Mouse (Mus musculus): Measurements from ENCODE around the gene Pds5a. TPM values are rescaled to one million over a fixed set of nuclear protein-coding genes. Genes with fewer than 3 reads are reported as not detected.
A peak's percentile ranks its signal among the peaks of the same experiment; 100 is the strongest.

The Pds5a gene
- polyA plus RNA-seq, 1 experiment from 2014 or later, result 46.3 TPM

GRCm38 (mm10) chr5:65606820-65607219 lies 91.3 kb downstream of the Pds5a start:
- Histone ChIP-seq H3K36me3 (peaks cover 17% of the 10 kb centered on the region), H3K4me2 (no peak overlapping the region), H3K4me3 (no peak overlapping the region), H3K27me3 (no peaks in the 10 kb centered on the region), H3K9ac (no peak overlapping the region), H3K4me1 (replicated peaks) (no peaks in the 10 kb centered on the region), H3K27ac (replicated peaks) (no peak overlapping the region), H3K9me3 (no peaks in the 10 kb centered on the region)
- no peak for ATAC-seq (ENCODE audit: low read depth)
- 82% methylated on average over 1 of the region's 1 CpGs for WGBS

GRCm38 (mm10) chr5:65599681-65600080 lies 98.4 kb downstream of the Pds5a start:
- no peak overlapping the region for H3K4me3 ChIP-seq
- H3K4me2 ChIP-seq, result no peak overlapping the region
- H3K9ac ChIP-seq, result no peak overlapping the region
- H3K36me3 ChIP-seq, result peaks cover 38% of the 10 kb centered on the region
- no peak overlapping the region for H3K27ac ChIP-seq (replicated peaks)
- WGBS, result 94% methylated on average over 7 of the region's 7 CpGs
- no peaks in the 10 kb centered on the region for H3K9me3 ChIP-seq
- no peak for ATAC-seq (ENCODE audit: low read depth)
- no peaks in the 10 kb centered on the region for H3K27me3 ChIP-seq
- no peaks in the 10 kb centered on the region for H3K4me1 ChIP-seq (replicated peaks)

GRCm38 (mm10) chr5:65592421-65592820 lies 105.7 kb downstream of the Pds5a start:
- Histone ChIP-seq H3K36me3 (peaks cover 26% of the 10 kb centered on the region), H3K4me1 (replicated peaks) (no peaks in the 10 kb centered on the region), H3K27me3 (no peaks in the 10 kb centered on the region), H3K4me3 (no peak overlapping the region), H3K9ac (no peak overlapping the region), H3K4me2 (no peak overlapping the region), H3K9me3 (no peaks in the 10 kb centered on the region), H3K27ac (replicated peaks) (no peak overlapping the region)
- 91% methylated on average over 2 of the region's 2 CpGs for WGBS
- ATAC-seq (ENCODE audit: low read depth), result no peak

- H3K9ac ChIP-seq, result no peak overlapping the region
- 95% methylated on average over 1 of the region's 1 CpGs for WGBS
- H3K4me2 ChIP-seq, result no peak overlapping the region
- H3K9me3 ChIP-seq, result no peaks in the 10 kb centered on the region
- peaks cover 29% of the 10 kb centered on the region for H3K36me3 ChIP-seq
- no peaks in the 10 kb centered on the region for H3K27me3 ChIP-seq
- no peak overlapping the region for H3K4me3 ChIP-seq
- no peak overlapping the region for H3K27ac ChIP-seq (replicated peaks)
- no peaks in the 10 kb centered on the region for H3K4me1 ChIP-seq (replicated peaks)
- ATAC-seq (ENCODE audit: low read depth), result no peak
Measured at GRCm38 (mm10) chr5:65590199-65590598, 107.9 kb downstream of the Pds5a start.

GRCm38 (mm10) chr5:65586291-65586690 lies 111.8 kb downstream of the Pds5a start:
- H3K27ac ChIP-seq (replicated peaks), result no peak overlapping the region
- no peaks in the 10 kb centered on the region for H3K9me3 ChIP-seq
- no peaks in the 10 kb centered on the region for H3K4me1 ChIP-seq (replicated peaks)
- no peak overlapping the region for H3K4me3 ChIP-seq
- WGBS, result 86% methylated on average over 5 of the region's 5 CpGs
- no peaks in the 10 kb centered on the region for H3K27me3 ChIP-seq
- peaks cover 24% of the 10 kb centered on the region for H3K36me3 ChIP-seq
- no peak overlapping the region for H3K4me2 ChIP-seq
- no peak for ATAC-seq (ENCODE audit: low read depth)
- H3K9ac ChIP-seq, result no peak overlapping the region

GRCm38 (mm10) chr5:65578545-65578944 lies 119.5 kb downstream of the Pds5a start:
- Histone ChIP-seq H3K9ac (no peak overlapping the region), H3K27ac (replicated peaks) (no peak overlapping the region), H3K4me1 (replicated peaks) (no peaks in the 10 kb centered on the region), H3K4me2 (no peak overlapping the region), H3K27me3 (no peaks in the 10 kb centered on the region), H3K4me3 (no peak overlapping the region), H3K9me3 (no peaks in the 10 kb centered on the region), H3K36me3 (peaks cover 5% of the 10 kb centered on the region; the same call in 1 of the 2 replicates)
- ATAC-seq (ENCODE audit: low read depth), result no peak
- 93% methylated on average over 3 of the region's 3 CpGs for WGBS

GRCm38 (mm10) chr5:65575896-65576295 lies 122.2 kb downstream of the Pds5a start:
- H3K9ac ChIP-seq, result no peak overlapping the region
- ATAC-seq (ENCODE audit: low read depth), result no peak
- no peak overlapping the region for H3K27ac ChIP-seq (replicated peaks)
- no peak overlapping the region for H3K4me2 ChIP-seq
- H3K4me3 ChIP-seq, result no peak overlapping the region
- WGBS, result 87% methylated on average over 2 of the region's 2 CpGs
- no peaks in the 10 kb centered on the region for H3K27me3 ChIP-seq
- H3K4me1 ChIP-seq (replicated peaks), result no peaks in the 10 kb centered on the region
- H3K9me3 ChIP-seq, result no peaks in the 10 kb centered on the region
- peaks cover 10% of the 10 kb centered on the region for H3K36me3 ChIP-seq

GRCm38 (mm10) chr5:65574876-65575275 lies 123.2 kb downstream of the Pds5a start:
- H3K4me1 ChIP-seq (replicated peaks), result no peaks in the 10 kb centered on the region
- H3K9ac ChIP-seq, result no peak overlapping the region
- H3K4me2 ChIP-seq, result no peak overlapping the region
- no peak overlapping the region for H3K27ac ChIP-seq (replicated peaks)
- WGBS, result 83% methylated on average over 2 of the region's 2 CpGs
- H3K36me3 ChIP-seq, result peaks cover 17% of the 10 kb centered on the region
- ATAC-seq (ENCODE audit: low read depth), result no peak
- H3K9me3 ChIP-seq, result no peaks in the 10 kb centered on the region
- H3K4me3 ChIP-seq, result no peak overlapping the region
- no peaks in the 10 kb centered on the region for H3K27me3 ChIP-seq

GRCm38 (mm10) chr5:65565486-65565885 lies 132.6 kb downstream of the Pds5a start:
- H3K9ac ChIP-seq, result no peak overlapping the region
- no peak overlapping the region for H3K27ac ChIP-seq (replicated peaks)
- H3K9me3 ChIP-seq, result no peaks in the 10 kb centered on the region
- no peak for ATAC-seq (ENCODE audit: low read depth)
- peaks cover 14% of the 10 kb centered on the region for H3K4me1 ChIP-seq (replicated peaks)
- H3K36me3 ChIP-seq, result peaks cover 14% of the 10 kb centered on the region; the same call in 1 of the 2 replicates
- 82% methylated on average over 2 of the region's 2 CpGs for WGBS
- H3K27me3 ChIP-seq, result no peaks in the 10 kb centered on the region
- no peak overlapping the region for H3K4me2 ChIP-seq
- no peak overlapping the region for H3K4me3 ChIP-seq

- peaks cover 14% of the 10 kb centered on the region for H3K4me1 ChIP-seq (replicated peaks)
- no peaks in the 10 kb centered on the region for H3K27me3 ChIP-seq
- no peak overlapping the region; the same call in 1 of the 2 replicates for H3K27ac ChIP-seq (replicated peaks)
- no peaks in the 10 kb centered on the region for H3K9me3 ChIP-seq
- peak; percentile 74 for ATAC-seq (ENCODE audit: low read depth)
- H3K9ac ChIP-seq, result peak overlapping the region; percentile 38; the same call in 1 of the 2 replicates
- H3K4me3 ChIP-seq, result no peak overlapping the region
- H3K36me3 ChIP-seq, result no peaks in the 10 kb centered on the region
- peak overlapping the region; percentile 14; the same call in 1 of the 2 replicates for H3K4me2 ChIP-seq
- WGBS, result 18% methylated on average over 20 of the region's 20 CpGs
Measured at GRCm38 (mm10) chr5:65561125-65561893, 136.8 kb downstream of the Pds5a start.

- H3K9me3 ChIP-seq, result no peaks in the 10 kb centered on the region
- H3K27ac ChIP-seq (replicated peaks), result no peak overlapping the region
- ATAC-seq (ENCODE audit: low read depth), result no peak
- H3K4me1 ChIP-seq (replicated peaks), result peaks cover 14% of the 10 kb centered on the region
- no peak overlapping the region for H3K9ac ChIP-seq
- no peak overlapping the region for H3K4me2 ChIP-seq
- no peaks in the 10 kb centered on the region for H3K27me3 ChIP-seq
- H3K4me3 ChIP-seq, result no peak overlapping the region
- H3K36me3 ChIP-seq, result no peaks in the 10 kb centered on the region
Measured at GRCm38 (mm10) chr5:65557109-65557508, 141.0 kb downstream of the Pds5a start.
